Comparison of ENCODE assay signal across 8 mouse cellular contexts in genomic region chr4:120667045-120667501, GRCm38 (mm10). TPM values are rescaled to one million over a fixed set of nuclear protein-coding genes. Genes with fewer than 3 reads are reported as not detected.
DNase-seq lines count a peak whose midpoint lies in the region; ATAC-seq and TF ChIP-seq lines count a peak whose summit lies in the region.

No protein-coding gene starts in this region.

- no peak for TF ChIP-seq RAD21 in CH12.LX (IDR thresholded peaks at IDR 0.05; ENCODE audit: low read depth, low read length)

- peak overlapping the region in 2 of 3 experiments; percentile 33 to 58 for H3K4me3 ChIP-seq in CH12.LX (replicated peaks in 1 of 3; ENCODE audit: low read depth in 2 of 3, low read length in 2 of 3, poor library complexity in 1 of 3)
- peak overlapping the region; percentile 78 for H3K4me3 ChIP-seq in forebrain, embryonic 10.5 days
- peak overlapping the region; percentile 84 for H3K4me3 ChIP-seq in heart, postnatal 0 days (ENCODE audit: low read depth, low read length)
- peak overlapping the region; percentile 53 for H3K4me3 ChIP-seq in lung, postnatal 0 days (ENCODE audit: low read depth, low read length)
- peak overlapping the region; percentile 51 for H3K4me3 ChIP-seq in thymus, adult 2 months (ENCODE audit: control insufficient read depth, insufficient read depth, low read length)

- H3K27ac ChIP-seq in CH12.LX (ENCODE audit: insufficient read depth, low read depth) = no peak overlapping the region
- H3K27ac ChIP-seq in forebrain, embryonic 10.5 days = peak overlapping the region; percentile 79
- H3K27ac ChIP-seq in heart, postnatal 0 days (ENCODE audit: low read depth) = peak overlapping the region; percentile 93
- H3K27ac ChIP-seq in lung, postnatal 0 days (ENCODE audit: low read length) = 0 out of 2 replicates have a peak overlapping the region, but pooled peaks have one; percentile 26
- no peak overlapping the region for H3K27ac ChIP-seq in thymus, adult 2 months (ENCODE audit: control insufficient read depth, insufficient read depth, low read length)

- no peak for TF ChIP-seq CTCF in CH12.LX (conservative IDR thresholded peaks at IDR 0.05 in 1 of 2, IDR thresholded peaks at IDR 0.05 in 1 of 2; ENCODE audit: low read depth in 2 of 2, low read length in 2 of 2)
- TF ChIP-seq CTCF in brain, embryonic 14.5 days (IDR thresholded peaks at IDR 0.05; ENCODE audit: borderline replicate concordance, extremely low read depth, insufficient read depth, insufficient read length) = no peak
- TF ChIP-seq CTCF in heart, postnatal 0 days (IDR thresholded peaks at IDR 0.05; ENCODE audit: low read depth) = no peak
- TF ChIP-seq CTCF in lung, postnatal 0 days (IDR thresholded peaks at IDR 0.05) = no peak
- peak; percentile 10; the same call in 1 of the 2 replicates for TF ChIP-seq CTCF in thymus, adult 2 months (IDR thresholded peaks at IDR 0.05; ENCODE audit: borderline replicate concordance, control insufficient read depth, extremely low read depth, insufficient read depth, low read length, poor library complexity)

- peak overlapping the region; percentile 60 for H3K4me2 ChIP-seq in CH12.LX (ENCODE audit: insufficient read depth, low read depth, poor library complexity, severe bottlenecking)
- peak overlapping the region; percentile 100 for H3K4me2 ChIP-seq in heart, postnatal 0 days (ENCODE audit: low read depth, low read length)
- peak overlapping the region; percentile 100 for H3K4me2 ChIP-seq in lung, postnatal 0 days (replicated peaks; ENCODE audit: low read depth, low read length)

- peak overlapping the region; percentile 15; the same call in 1 of the 2 replicates for H3K9ac ChIP-seq in CH12.LX (ENCODE audit: insufficient read depth, low read depth)
- peak overlapping the region; percentile 92 for H3K9ac ChIP-seq in heart, postnatal 0 days (replicated peaks; ENCODE audit: low read depth, low read length)
- H3K9ac ChIP-seq in lung, postnatal 0 days (replicated peaks; ENCODE audit: low read depth) = peak overlapping the region; percentile 0; the same call in 1 of the 2 replicates

- in situ Hi-C loops in CH12.LX (cut with MboI; ENCODE audit: low pct_ligation_motif_present, low pct_unique_long_range_greater_than_20kb, low sequenced_read_pairs) = no loop called here

- peaks cover 7 to 35% of the 10 kb centered on the region in 2 experiments for H3K4me1 ChIP-seq in CH12.LX (ENCODE audit: control insufficient read depth in 1 of 2, insufficient read depth in 2 of 2)
- H3K4me1 ChIP-seq in forebrain, embryonic 10.5 days = peaks cover 26% of the 10 kb centered on the region
- H3K4me1 ChIP-seq in heart, postnatal 0 days (ENCODE audit: control insufficient read depth, insufficient read depth) = peaks cover 13% of the 10 kb centered on the region; the same call in 1 of the 2 replicates
- 0 out of 2 replicates have a peak, but pooled peaks cover 6% of the 10 kb centered on the region for H3K4me1 ChIP-seq in lung, postnatal 0 days (ENCODE audit: insufficient read depth, low read depth, low read length)
- H3K4me1 ChIP-seq in thymus, adult 2 months (replicated peaks; ENCODE audit: control insufficient read depth, insufficient read depth, low read length) = peaks cover 17% of the 10 kb centered on the region

- ATAC-seq in heart, postnatal 0 days (ENCODE audit: insufficient read depth, low read depth) = peak; percentile 57
- ATAC-seq in lung, postnatal 0 days = peak; percentile 59

- peaks cover 8% of the 10 kb centered on the region for H3K27me3 ChIP-seq in CH12.LX (replicated peaks)
- peaks cover 67% of the 10 kb centered on the region for H3K27me3 ChIP-seq in forebrain, embryonic 10.5 days (ENCODE audit: poor library complexity, severe bottlenecking)
- H3K27me3 ChIP-seq in heart, postnatal 0 days (ENCODE audit: control insufficient read depth, insufficient read depth, low read length) = no peaks in the 10 kb centered on the region
- H3K27me3 ChIP-seq in lung, postnatal 0 days (replicated peaks; ENCODE audit: insufficient read depth, low read length) = peaks cover 5% of the 10 kb centered on the region
- no peaks in the 10 kb centered on the region; the same call in 1 of the 2 replicates for H3K27me3 ChIP-seq in thymus, adult 2 months (ENCODE audit: control insufficient read depth, insufficient read depth, low read length)

- TF ChIP-seq EP300 in CH12.LX (IDR thresholded peaks at IDR 0.05; ENCODE audit: low read length) = no peak
- no peak for TF ChIP-seq EP300 in heart, postnatal 0 days (IDR thresholded peaks at IDR 0.05; ENCODE audit: low read depth)
- no peak for TF ChIP-seq EP300 in lung, postnatal 0 days (IDR thresholded peaks at IDR 0.05)

- no peaks in the 10 kb centered on the region for H3K36me3 ChIP-seq in CH12.LX (replicated peaks in 1 of 2; ENCODE audit: control insufficient read depth in 1 of 2, insufficient read depth in 1 of 2, low read length in 1 of 2)
- no peaks in the 10 kb centered on the region for H3K36me3 ChIP-seq in forebrain, embryonic 10.5 days (replicated peaks)
- no peaks in the 10 kb centered on the region for H3K36me3 ChIP-seq in heart, postnatal 0 days (replicated peaks; ENCODE audit: control insufficient read depth, insufficient read depth, low read length)
- H3K36me3 ChIP-seq in lung, postnatal 0 days (ENCODE audit: insufficient read depth, low read length) = no peaks in the 10 kb centered on the region
- no peaks in the 10 kb centered on the region for H3K36me3 ChIP-seq in thymus, adult 2 months (ENCODE audit: control insufficient read depth, insufficient read depth, low read length)

- no peaks in the 10 kb centered on the region for H3K79me2 ChIP-seq in CH12.LX (replicated peaks; ENCODE audit: control insufficient read depth, extremely low read depth, insufficient read depth, poor library complexity, severe bottlenecking)

- DNase-seq in CH12.LX (ENCODE audit: extremely low read depth) = no peak
- peak; percentile 68 for DNase-seq in brain, embryonic 14.5 days (ENCODE audit: low read depth)
- DNase-seq in forebrain, embryonic 10.5 days (ENCODE audit: extremely low spot score, low spot score) = peak; percentile 70
- DNase-seq in heart, postnatal 0 days (ENCODE audit: low spot score) = no peak
- peak; percentile 66 for DNase-seq in kidney, postnatal 14 days
- peak; percentile 52 for DNase-seq in lung, postnatal 0 days (ENCODE audit: low spot score)
- DNase-seq in ovary, postnatal 10 days (ENCODE audit: low spot score) = peak; percentile 24
- peak; percentile 61 for DNase-seq in thymus, adult 2 months

- H3K9me3 ChIP-seq in CH12.LX (replicated peaks; ENCODE audit: low read length) = peaks cover 5% of the 10 kb centered on the region
- no peaks in the 10 kb centered on the region for H3K9me3 ChIP-seq in forebrain, embryonic 10.5 days
- H3K9me3 ChIP-seq in heart, postnatal 0 days (replicated peaks; ENCODE audit: control insufficient read depth, low read length) = no peaks in the 10 kb centered on the region; the same call in 1 of the 2 replicates
- no peaks in the 10 kb centered on the region for H3K9me3 ChIP-seq in lung, postnatal 0 days (ENCODE audit: low read length)

- no peak for TF ChIP-seq POLR2A in CH12.LX (IDR thresholded peaks at IDR 0.05; ENCODE audit: low read depth, low read length)
- no peak for TF ChIP-seq POLR2A in brain, embryonic 14.5 days (IDR thresholded peaks at IDR 0.05; ENCODE audit: borderline replicate concordance, extremely low read depth, insufficient read depth, insufficient read length, poor library complexity, severe bottlenecking)
- TF ChIP-seq POLR2A in thymus, adult 2 months (IDR thresholded peaks at IDR 0.05; ENCODE audit: control insufficient read depth, extremely low read depth, insufficient read depth, low read length, poor library complexity) = peak; percentile 37; the same call in 1 of the 2 replicates

- WGBS in forebrain, embryonic 10.5 days = under 1% methylated on average over 50 of the region's 50 CpGs
- under 1% methylated on average over 40 of the region's 50 CpGs for WGBS in heart, postnatal 0 days
- 1% methylated on average over 43 of the region's 50 CpGs for WGBS in lung, postnatal 0 days
- 1% methylated on average over 50 of the region's 50 CpGs for WGBS in thymus, adult 2 months

- dilution Hi-C loops in CH12.LX (cut with MboI; ENCODE audit: extremely low pct_ligation_motif_present, extremely low pct_unique_long_range_greater_than_20kb, low sequenced_read_pairs) = no loop called here

TF ChIP-seq in CH12.LX, 34 proteins besides CTCF, POLR2A, EP300 and RAD21:
- peak; percentile 65; the same call in 1 of the 2 replicates for TF ChIP-seq UBTF (IDR thresholded peaks at IDR 0.05; ENCODE audit: low read depth, low read length)
- TF ChIP-seq JUN (IDR thresholded peaks at IDR 0.05; ENCODE audit: insufficient read depth, low read depth, low read length) = no peak

RNA-seq across cellular contexts. Expression of gene Cited4, which starts 0.7 kb away (rescaled TPM):
- total RNA-seq in CH12.LX (2012; rRNA removed) (0.08 and 0.25 TPM in 2 replicates), CH12.LX (2014; rRNA removed) (0.36 and 0.45 TPM in 2 replicates)
- polyA plus RNA-seq in CH12.LX (2012; ENCODE audit: insufficient read length, low read depth) = not detected in 2 replicates
- 0.90 and 0.97 TPM in 2 replicates for polyA plus RNA-seq in brain, embryonic 14.5 days (2012; rRNA removed)
- polyA plus RNA-seq in forebrain, embryonic 10.5 days (2016; fragmentation: Nextera tagmentation; extraction: Ambion mirVana) = 13.8 and 14.3 TPM in 2 replicates
- 106 and 123 TPM in 2 replicates for total RNA-seq in heart, postnatal 0 days (2014; rRNA removed; ENCODE audit: low replicate concordance)
- polyA plus RNA-seq in heart, postnatal 0 days (2015; fragmentation: Nextera tagmentation; extraction: Ambion mirVana) = 51.0 and 74.0 TPM in 2 replicates
- 3.9 and 4.2 TPM in 2 replicates for polyA plus RNA-seq in lung, postnatal 0 days (2015; fragmentation: Nextera tagmentation; extraction: Ambion mirVana)
- polyA plus RNA-seq in thymus, adult 2 months (2012; rRNA removed) = 6.5 and 9.2 TPM in 2 replicates

Comparison
In these comparisons a context has a peak if more than half of its experiments do, and no peak if none do; other contexts are left out.
1. DNase-seq: peak in brain, embryonic 14.5 days (single experiment), forebrain, embryonic 10.5 days (single experiment), kidney, postnatal 14 days (single experiment), lung, postnatal 0 days (single experiment), ovary, postnatal 10 days (single experiment) and thymus, adult 2 months (single experiment); none in CH12.LX (single experiment) and heart, postnatal 0 days (single experiment).
2. H3K27ac ChIP-seq: peak in forebrain, embryonic 10.5 days (single experiment), heart, postnatal 0 days (single experiment) and lung, postnatal 0 days (single experiment); none in CH12.LX (single experiment) and thymus, adult 2 months (single experiment).
3. H3K9ac ChIP-seq: peak in every context shown above with its lines; median percentile 92 in heart, postnatal 0 days; 15 in CH12.LX; 0 in lung, postnatal 0 days.
4. Peak in every context shown above with its lines, with median percentiles within 50 percentile points of each other: H3K4me2 ChIP-seq and H3K4me3 ChIP-seq.